Mouse (Mus musculus) hindbrain, embryonic 15.5 days (tissue): Measurements from ENCODE around the gene Adcy5. TPM values are rescaled to one million over a fixed set of nuclear protein-coding genes. Genes with fewer than 3 reads are reported as not detected.

ENCODE experiments used
- ATAC-seq: fragments of 200-750 bp; cut with Nextera tagmentation; 2 replicates; pipeline ENCODE4 v1.8.0; 2017; ENCODE audit warnings: low read depth, moderate number of reproducible peaks, moderate TSS enrichment; ENCODE audit not compliant: low FRiP score
- H3K27ac ChIP-seq: fragments of 300-500 bp; sonication (generic); replicated peaks from 2 replicates; pipeline ENCODE4 v1.5.1; 2015; ENCODE audit warnings: mild to moderate bottlenecking, inconsistent platforms
- H3K27me3 ChIP-seq: fragments of 300-500 bp; sonication (generic); 2 replicates; pipeline ENCODE4 v1.6.1; 2015; ENCODE audit warnings: control low read depth, inconsistent platforms
- H3K36me3 ChIP-seq: fragments of 300-500 bp; sonication (generic); 2 replicates; pipeline ENCODE4 v1.6.1; 2015; ENCODE audit warnings: control low read depth, inconsistent platforms
- H3K4me1 ChIP-seq: fragments of 300-500 bp; sonication (generic); replicated peaks from 2 replicates; pipeline ENCODE4 v1.6.1; 2015; ENCODE audit warnings: control low read depth, inconsistent platforms
- H3K4me2 ChIP-seq: fragments of 300-500 bp; sonication (generic); 2 replicates; pipeline ENCODE4 v1.6.1; 2015; ENCODE audit warnings: moderate library complexity, mild to moderate bottlenecking, inconsistent platforms
- H3K4me3 ChIP-seq: fragments of 300-500 bp; sonication (generic); 2 replicates; pipeline ENCODE4 v1.5.1; 2015; ENCODE audit warnings: mild to moderate bottlenecking, inconsistent platforms
- H3K9ac ChIP-seq: fragments of 300-500 bp; sonication (generic); 2 replicates; pipeline ENCODE4 v1.6.1; 2015; ENCODE audit warnings: inconsistent platforms
- H3K9me3 ChIP-seq: fragments of 300-500 bp; sonication (generic); 2 replicates; pipeline ENCODE4 v1.6.1; 2016; ENCODE audit warnings: control low read depth, inconsistent platforms
- WGBS: fragments of 180-500 bp; shearing (Covaris S2); methylation state at CpG from one replicate; pipeline ENCODE4 v1.1.7; 2015; 5-methylcytosine and 5-hydroxymethylcytosine counted together
- polyA plus RNA-seq: library from polyadenylated mRNA; unstranded; fragments of >200 nt; fragmentation: Nextera tagmentation; extraction: Ambion mirVana; gene quantifications from 2 replicates; pipeline ENCODE4 v1.2.1, GENCODE M21; 2015

The Adcy5 gene
- polyA plus RNA-seq, result 7.1 and 7.6 TPM in 2 replicates

DNA sequence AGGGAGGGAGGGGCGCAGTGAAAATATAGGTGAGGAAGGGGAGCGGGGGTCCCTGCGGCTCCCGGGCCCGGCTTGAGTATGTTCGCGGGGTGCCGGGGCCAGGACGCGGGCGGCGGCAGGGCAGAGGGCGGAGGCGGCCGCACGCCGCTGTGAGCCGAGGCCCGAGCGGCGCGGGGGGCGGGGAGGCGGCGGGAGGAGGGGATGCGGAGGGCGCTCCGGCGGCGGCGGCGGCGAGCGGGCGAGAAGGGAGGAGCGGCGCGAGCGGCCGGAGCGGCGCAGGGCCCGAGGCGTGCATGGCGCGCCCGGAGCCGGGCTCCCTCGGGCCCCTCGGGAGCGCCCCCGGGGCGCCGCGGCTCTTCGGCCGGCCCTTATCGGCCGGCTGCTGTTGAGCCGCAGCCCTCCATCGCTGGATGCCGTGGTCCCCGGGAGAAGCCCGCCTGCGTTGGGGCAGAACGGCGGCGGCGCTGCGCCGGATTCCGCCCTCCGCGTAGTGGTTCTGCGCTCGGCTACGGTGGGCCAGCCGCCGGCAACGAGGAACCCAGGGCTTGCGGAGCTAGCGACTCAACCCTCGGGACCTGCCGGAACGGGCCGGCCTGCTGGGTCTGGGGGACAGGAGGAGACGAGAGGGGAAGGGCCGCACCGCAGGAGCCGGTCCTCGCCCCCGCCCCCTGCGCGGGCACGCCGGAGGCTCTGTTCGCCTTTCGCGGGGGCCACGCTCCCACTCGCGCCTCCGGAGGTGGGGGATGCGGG lies at the start of gene Adcy5:
Gene Adcy5, plus strand, starts transcription at position 237 of the 750 bp plus-strand sequence.
- Histone ChIP-seq H3K27ac (peak within 1 kb of the TSS; percentile 89), H3K4me2 (peak within 1 kb of the TSS; percentile 70), H3K4me3 (peak within 1 kb of the TSS; percentile 82), H3K9me3 (no peaks in the 10 kb centered on the region), H3K4me1 (peaks cover 62% of the 10 kb centered on the region), H3K27me3 (peaks cover 4% of the 10 kb centered on the region), H3K9ac (peak within 1 kb of the TSS; percentile 92), H3K36me3 (no peaks in the 10 kb centered on the region)
- under 1% methylated on average over 47 of the region's 104 CpGs for WGBS
- peak; percentile 52 for ATAC-seq

DNA sequence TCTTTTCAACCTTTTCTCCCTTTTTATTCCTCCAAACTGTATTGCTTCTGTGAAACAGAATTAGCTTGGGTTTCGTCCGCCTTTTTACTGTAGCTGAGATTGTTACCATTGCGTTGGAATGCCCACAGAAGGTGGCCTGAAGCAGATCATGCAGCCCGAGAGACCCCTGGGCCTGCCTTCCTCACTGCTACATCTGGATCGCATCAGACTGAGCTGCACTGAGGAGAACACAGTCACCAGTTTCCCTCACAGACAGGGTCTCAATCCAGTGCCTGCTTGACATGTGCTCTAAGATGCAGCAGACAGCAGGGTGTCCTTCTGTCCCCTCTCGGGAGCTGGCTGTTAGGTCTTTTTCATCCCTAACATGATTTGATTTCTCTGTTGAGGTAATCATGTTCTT lies 46.7 kb upstream of the Adcy5 start:
- no peak overlapping the region for H3K4me3 ChIP-seq
- H3K9ac ChIP-seq, result no peak overlapping the region
- H3K27me3 ChIP-seq, result no peaks in the 10 kb centered on the region
- no peak for ATAC-seq
- H3K4me1 ChIP-seq, result peaks cover 9% of the 10 kb centered on the region
- H3K4me2 ChIP-seq, result no peak overlapping the region
- no peak overlapping the region for H3K27ac ChIP-seq
- H3K9me3 ChIP-seq, result no peaks in the 10 kb centered on the region
- H3K36me3 ChIP-seq, result peaks cover 4% of the 10 kb centered on the region; the same call in 1 of the 2 replicates
- WGBS, result 83% methylated on average over 6 of the region's 6 CpGs

GRCm38 (mm10) chr16:35109156-35109555 lies 45.5 kb upstream of the Adcy5 start:
- Histone ChIP-seq H3K4me1 (peaks cover 9% of the 10 kb centered on the region), H3K27me3 (no peaks in the 10 kb centered on the region), H3K4me3 (no peak overlapping the region), H3K27ac (no peak overlapping the region), H3K36me3 (peaks cover 4% of the 10 kb centered on the region; the same call in 1 of the 2 replicates), H3K4me2 (no peak overlapping the region), H3K9me3 (no peaks in the 10 kb centered on the region), H3K9ac (no peak overlapping the region)
- 57% methylated on average over 8 of the region's 8 CpGs for whole genome bisulfite sequencing
- no peak for ATAC-seq

DNA sequence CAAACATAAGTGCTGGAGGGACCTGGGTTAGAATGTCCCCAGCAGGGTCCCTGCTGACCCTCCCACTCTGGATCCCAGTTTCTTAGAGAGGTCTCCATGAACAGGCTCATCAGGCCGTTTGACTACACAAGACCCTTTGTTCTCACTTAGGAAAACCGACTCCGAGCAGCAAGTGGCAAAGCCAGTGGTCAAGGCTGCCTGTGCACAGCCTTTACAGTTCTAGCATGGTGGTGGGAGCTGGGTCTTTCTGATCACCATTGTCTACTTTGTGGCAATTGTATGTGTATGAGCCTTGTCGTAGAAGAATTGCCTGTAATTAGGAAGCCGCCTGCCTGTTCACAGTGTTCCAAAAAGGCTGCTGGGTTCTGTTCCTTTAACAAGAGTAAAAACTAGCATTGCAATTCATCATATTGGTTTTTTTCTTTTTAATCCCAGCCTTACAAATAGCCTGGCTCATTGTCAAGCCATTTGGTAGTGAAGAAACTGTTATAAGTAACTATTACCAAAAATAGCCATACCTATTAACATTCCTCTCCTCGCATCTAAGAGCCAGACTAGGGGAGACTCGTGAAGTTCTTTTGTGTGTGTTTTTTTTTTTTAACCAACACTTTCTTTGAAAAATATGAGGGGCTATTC lies 44.9 kb upstream of the Adcy5 start:
- Histone ChIP-seq H3K4me1 (peaks cover 9% of the 10 kb centered on the region), H3K4me2 (no peak overlapping the region), H3K9ac (no peak overlapping the region), H3K9me3 (no peaks in the 10 kb centered on the region), H3K27ac (no peak overlapping the region), H3K4me3 (no peak overlapping the region), H3K36me3 (peaks cover 4% of the 10 kb centered on the region; the same call in 1 of the 2 replicates), H3K27me3 (no peaks in the 10 kb centered on the region)
- 38% methylated on average over 7 of the region's 7 CpGs for WGBS
- ATAC-seq, result no peak

GRCm38 (mm10) chr16:35110410-35111142 lies 44.1 kb upstream of the Adcy5 start:
- no peaks in the 10 kb centered on the region for H3K27me3 ChIP-seq
- peak; percentile 92 for ATAC-seq
- H3K4me3 ChIP-seq, result 0 out of 2 replicates have a peak overlapping the region, but pooled peaks have one; percentile 21
- H3K4me1 ChIP-seq, result peaks cover 9% of the 10 kb centered on the region
- H3K27ac ChIP-seq, result peak overlapping the region; percentile 62
- peaks cover 4% of the 10 kb centered on the region; the same call in 1 of the 2 replicates for H3K36me3 ChIP-seq
- H3K4me2 ChIP-seq, result peak overlapping the region; percentile 51
- WGBS, result 26% methylated on average over 10 of the region's 10 CpGs
- no peaks in the 10 kb centered on the region for H3K9me3 ChIP-seq
- H3K9ac ChIP-seq, result 0 out of 2 replicates have a peak overlapping the region, but pooled peaks have one; percentile 31

GRCm38 (mm10) chr16:35111143-35111620 lies 43.5 kb upstream of the Adcy5 start:
- Histone ChIP-seq H3K36me3 (peaks cover 4% of the 10 kb centered on the region; the same call in 1 of the 2 replicates), H3K27me3 (no peaks in the 10 kb centered on the region), H3K27ac (no peak overlapping the region), H3K4me1 (peaks cover 9% of the 10 kb centered on the region), H3K9ac (0 out of 2 replicates have a peak overlapping the region, but pooled peaks have one; percentile 31), H3K4me3 (no peak overlapping the region), H3K9me3 (no peaks in the 10 kb centered on the region), H3K4me2 (no peak overlapping the region; the same call in 1 of the 2 replicates)
- no peak for ATAC-seq
- 65% methylated on average over 8 of the region's 8 CpGs for WGBS

DNA sequence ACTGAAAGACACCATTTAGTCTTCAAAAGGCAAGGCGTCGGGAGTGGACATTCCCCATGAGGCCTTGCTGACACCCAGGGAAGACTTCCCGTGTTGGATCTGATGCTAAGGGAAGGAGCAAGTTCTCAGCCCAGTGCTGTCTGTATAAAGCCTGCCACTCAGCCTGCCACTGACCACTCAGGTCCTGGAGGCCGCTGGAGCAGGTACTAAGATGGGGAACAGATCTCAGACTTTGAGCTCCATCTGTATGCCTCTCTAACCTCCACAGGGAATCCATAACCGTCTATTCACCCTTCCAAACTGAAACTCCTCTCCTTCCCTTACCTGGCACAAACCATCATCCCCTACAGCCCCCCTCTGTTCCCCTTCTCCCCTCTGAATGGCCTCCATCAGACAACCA lies 41.2 kb upstream of the Adcy5 start:
- Histone ChIP-seq H3K36me3 (no peaks in the 10 kb centered on the region), H3K9me3 (no peaks in the 10 kb centered on the region), H3K4me1 (peaks cover 17% of the 10 kb centered on the region), H3K4me2 (no peak overlapping the region), H3K4me3 (no peak overlapping the region), H3K27ac (no peak overlapping the region), H3K27me3 (no peaks in the 10 kb centered on the region), H3K9ac (no peak overlapping the region)
- WGBS, result 92% methylated on average over 5 of the region's 5 CpGs
- no peak for ATAC-seq

DNA sequence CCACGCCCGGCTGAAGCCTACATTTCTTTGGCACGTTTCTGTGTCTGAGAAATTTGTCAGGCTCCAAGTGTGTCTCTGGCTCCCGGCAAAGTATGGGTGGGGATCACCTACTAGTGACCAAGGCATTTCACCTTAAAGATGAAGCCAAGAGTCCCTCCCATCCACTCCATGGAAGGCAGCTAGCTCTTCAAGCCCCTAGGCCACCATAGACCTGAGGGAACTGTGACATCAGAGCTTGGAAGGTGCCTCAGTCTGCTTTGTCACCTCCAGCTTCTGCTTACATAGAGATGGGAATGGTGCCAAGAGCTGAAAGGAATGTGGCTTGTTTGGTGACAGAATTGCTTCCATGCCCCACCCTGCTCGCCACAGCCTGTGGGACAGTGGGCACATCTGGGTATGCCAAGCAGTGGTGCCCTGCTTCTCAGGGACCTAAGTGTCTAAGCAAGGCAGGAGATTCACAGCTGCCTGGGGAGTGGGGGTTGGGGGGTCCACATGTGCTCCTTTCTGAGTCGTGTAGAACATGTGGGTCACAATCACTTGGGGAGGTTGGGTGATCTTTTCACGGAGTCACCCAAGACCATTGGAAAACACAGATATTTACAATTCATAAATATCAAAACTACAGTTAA lies 38.2 kb upstream of the Adcy5 start:
- no peak overlapping the region for H3K27ac ChIP-seq
- H3K9me3 ChIP-seq, result no peaks in the 10 kb centered on the region
- H3K4me2 ChIP-seq, result no peak overlapping the region
- 84% methylated on average over 7 of the region's 7 CpGs for WGBS
- no peaks in the 10 kb centered on the region for H3K36me3 ChIP-seq
- no peak for ATAC-seq
- H3K4me1 ChIP-seq, result peaks cover 8% of the 10 kb centered on the region
- H3K9ac ChIP-seq, result no peak overlapping the region
- no peak overlapping the region for H3K4me3 ChIP-seq
- H3K27me3 ChIP-seq, result no peaks in the 10 kb centered on the region

GRCm38 (mm10) chr16:35117436-35117835 lies 37.2 kb upstream of the Adcy5 start:
- WGBS, result 59% methylated on average over 7 of the region's 7 CpGs
- no peak overlapping the region for H3K4me3 ChIP-seq
- H3K27ac ChIP-seq, result no peak overlapping the region
- peaks cover 8% of the 10 kb centered on the region for H3K4me1 ChIP-seq
- ATAC-seq, result no peak
- H3K36me3 ChIP-seq, result no peaks in the 10 kb centered on the region
- no peak overlapping the region for H3K9ac ChIP-seq
- no peaks in the 10 kb centered on the region for H3K9me3 ChIP-seq
- H3K4me2 ChIP-seq, result no peak overlapping the region
- no peaks in the 10 kb centered on the region for H3K27me3 ChIP-seq

GRCm38 (mm10) chr16:35120603-35121002 lies 34.1 kb upstream of the Adcy5 start:
- no peaks in the 10 kb centered on the region for H3K27me3 ChIP-seq
- peaks cover 8% of the 10 kb centered on the region for H3K4me1 ChIP-seq
- no peak overlapping the region for H3K27ac ChIP-seq
- ATAC-seq, result no peak
- no peak overlapping the region for H3K4me3 ChIP-seq
- 80% methylated on average over 4 of the region's 4 CpGs for WGBS
- no peaks in the 10 kb centered on the region for H3K9me3 ChIP-seq
- no peaks in the 10 kb centered on the region for H3K36me3 ChIP-seq
- H3K4me2 ChIP-seq, result no peak overlapping the region
- H3K9ac ChIP-seq, result no peak overlapping the region

DNA sequence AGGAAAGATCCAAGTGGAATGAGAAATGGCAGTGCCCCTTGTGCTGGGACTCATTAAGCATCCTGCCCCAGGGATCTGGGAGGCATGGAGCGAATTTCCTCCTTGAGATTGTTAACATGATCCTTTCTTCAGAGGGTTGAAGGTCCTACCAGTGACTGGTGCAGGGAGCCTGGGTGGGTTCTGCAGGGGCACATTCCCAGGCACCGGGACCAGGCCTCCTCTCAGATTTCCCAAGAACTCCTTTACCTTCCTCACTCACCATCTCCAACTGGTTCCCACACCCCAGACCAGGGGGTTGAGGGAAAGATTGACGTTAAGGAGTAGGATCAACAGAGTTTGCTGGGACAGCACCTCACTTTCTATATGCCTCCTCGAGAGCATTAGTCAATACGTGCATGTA lies 27.4 kb upstream of the Adcy5 start:
- Histone ChIP-seq H3K4me3 (no peak overlapping the region), H3K4me2 (no peak overlapping the region), H3K27me3 (no peaks in the 10 kb centered on the region), H3K27ac (no peak overlapping the region), H3K9ac (no peak overlapping the region), H3K36me3 (no peaks in the 10 kb centered on the region), H3K4me1 (no peaks in the 10 kb centered on the region), H3K9me3 (no peaks in the 10 kb centered on the region)
- no peak for ATAC-seq
- WGBS, result 88% methylated on average over 5 of the region's 5 CpGs
